Mouse (Mus musculus): Measurements from ENCODE around the gene Slc18a2. TPM values are rescaled to one million over a fixed set of nuclear protein-coding genes. Genes with fewer than 3 reads are reported as not detected.
A peak's percentile ranks its signal among the peaks of the same experiment; 100 is the strongest.

Slc18a2 gene
- polyA plus RNA-seq, 1 experiment from 2014 or later: 18.5 TPM

- Histone ChIP-seq H3K9ac (no peak overlapping the region), H3K4me3 (no peak overlapping the region), H3K36me3 (no peaks in the 10 kb centered on the region), H3K4me1 (replicated peaks) (no peaks in the 10 kb centered on the region), H3K27ac (replicated peaks) (no peak overlapping the region), H3K4me2 (no peak overlapping the region), H3K9me3 (no peaks in the 10 kb centered on the region), H3K27me3 (no peaks in the 10 kb centered on the region)
- ATAC-seq (ENCODE audit: low FRiP score, low read depth): no peak
- WGBS: 80% methylated on average over 4 of the region's 4 CpGs
These were observed 12.6 kb upstream of the Slc18a2 start for GRCm38 (mm10) chr19:59248144-59248543.

- no peak overlapping the region for H3K27ac ChIP-seq (replicated peaks)
These were observed 12.0 kb upstream of the Slc18a2 start for GRCm38 (mm10) chr19:59248553-59249286.

GRCm38 (mm10) chr19:59252651-59253050 lies 8.0 kb upstream of the Slc18a2 start:
- Histone ChIP-seq H3K36me3 (no peaks in the 10 kb centered on the region), H3K9me3 (no peaks in the 10 kb centered on the region), H3K4me1 (replicated peaks) (no peaks in the 10 kb centered on the region), H3K9ac (no peak overlapping the region), H3K4me2 (no peak overlapping the region), H3K4me3 (no peak overlapping the region), H3K27me3 (no peaks in the 10 kb centered on the region), H3K27ac (replicated peaks) (no peak overlapping the region)
- WGBS: 64% methylated on average over 2 of the region's 2 CpGs
- no peak for ATAC-seq (ENCODE audit: low FRiP score, low read depth)

More at GRCm38 (mm10) chr19:59248553-59249286, 12.0 kb upstream of the Slc18a2 start:
- Histone ChIP-seq H3K27me3 (no peaks in the 10 kb centered on the region), H3K36me3 (no peaks in the 10 kb centered on the region), H3K4me1 (replicated peaks) (no peaks in the 10 kb centered on the region), H3K4me3 (no peak overlapping the region), H3K9ac (no peak overlapping the region), H3K9me3 (no peaks in the 10 kb centered on the region), H3K4me2 (no peak overlapping the region)
- no peak for ATAC-seq (ENCODE audit: low FRiP score, low read depth)
- WGBS: 80% methylated on average over 11 of the region's 11 CpGs

- H3K4me3 ChIP-seq: no peak overlapping the region
- H3K4me1 ChIP-seq (replicated peaks): peaks cover 16% of the 10 kb centered on the region
- H3K9ac ChIP-seq: no peak overlapping the region
- no peak overlapping the region for H3K27ac ChIP-seq (replicated peaks)
- 35% methylated on average over 5 of the region's 5 CpGs for WGBS
- 0 out of 2 replicates have a peak, but pooled peaks cover 6% of the 10 kb centered on the region for H3K27me3 ChIP-seq
- H3K36me3 ChIP-seq: no peaks in the 10 kb centered on the region
- H3K9me3 ChIP-seq: no peaks in the 10 kb centered on the region
- no peak for ATAC-seq (ENCODE audit: low FRiP score, low read depth)
- H3K4me2 ChIP-seq: no peak overlapping the region
These were observed 1.1 kb upstream of the Slc18a2 start for GRCm38 (mm10) chr19:59259633-59260032.

- Histone ChIP-seq H3K4me3 (peak overlapping the region; percentile 37; the same call in 1 of the 2 replicates), H3K4me2 (peak overlapping the region; percentile 80; the same call in 1 of the 2 replicates), H3K9me3 (no peaks in the 10 kb centered on the region), H3K27me3 (0 out of 2 replicates have a peak, but pooled peaks cover 6% of the 10 kb centered on the region), H3K9ac (no peak overlapping the region), H3K36me3 (no peaks in the 10 kb centered on the region), H3K4me1 (replicated peaks) (peaks cover 20% of the 10 kb centered on the region), H3K27ac (replicated peaks) (no peak overlapping the region)
- 48% methylated on average over 7 of the region's 7 CpGs for WGBS
- ATAC-seq (ENCODE audit: low FRiP score, low read depth): no peak
These were observed 908 bp downstream of the Slc18a2 start for GRCm38 (mm10) chr19:59261604-59262003.

- no peak overlapping the region for H3K4me3 ChIP-seq
- WGBS: 87% methylated on average over 9 of the region's 9 CpGs
- H3K9me3 ChIP-seq: no peaks in the 10 kb centered on the region
- 0 out of 2 replicates have a peak, but pooled peaks cover 6% of the 10 kb centered on the region for H3K27me3 ChIP-seq
- H3K27ac ChIP-seq (replicated peaks): no peak overlapping the region
- peaks cover 29% of the 10 kb centered on the region for H3K4me1 ChIP-seq (replicated peaks)
- no peak overlapping the region for H3K4me2 ChIP-seq
- no peak for ATAC-seq (ENCODE audit: low FRiP score, low read depth)
- H3K9ac ChIP-seq: no peak overlapping the region
- no peaks in the 10 kb centered on the region for H3K36me3 ChIP-seq
These were observed 2.5 kb downstream of the Slc18a2 start for GRCm38 (mm10) chr19:59263171-59263570.

GRCm38 (mm10) chr19:59264838-59265532 lies 4.3 kb downstream of the Slc18a2 start:
- Histone ChIP-seq H3K4me1 (replicated peaks) (peaks cover 29% of the 10 kb centered on the region), H3K9me3 (no peaks in the 10 kb centered on the region), H3K36me3 (no peaks in the 10 kb centered on the region), H3K4me2 (no peak overlapping the region), H3K9ac (no peak overlapping the region), H3K27me3 (0 out of 2 replicates have a peak, but pooled peaks cover 6% of the 10 kb centered on the region), H3K4me3 (no peak overlapping the region), H3K27ac (replicated peaks) (no peak overlapping the region)
- no peak for ATAC-seq (ENCODE audit: low FRiP score, low read depth)
- 54% methylated on average over 9 of the region's 9 CpGs for WGBS

GRCm38 (mm10) chr19:59265907-59266306 lies 5.2 kb downstream of the Slc18a2 start:
- WGBS: 54% methylated on average over 6 of the region's 6 CpGs
- ATAC-seq (ENCODE audit: low FRiP score, low read depth): no peak

GRCm38 (mm10) chr19:59267417-59267963 lies 6.8 kb downstream of the Slc18a2 start:
- peaks cover 18% of the 10 kb centered on the region for H3K4me1 ChIP-seq (replicated peaks)
- H3K9ac ChIP-seq: no peak overlapping the region
- WGBS: 6% methylated on average over 5 of the region's 5 CpGs
- H3K27me3 ChIP-seq: no peaks in the 10 kb centered on the region
- H3K4me2 ChIP-seq: 0 out of 2 replicates have a peak overlapping the region, but pooled peaks have one; percentile 5
- H3K36me3 ChIP-seq: no peaks in the 10 kb centered on the region
- no peak overlapping the region for H3K4me3 ChIP-seq
- H3K27ac ChIP-seq (replicated peaks): no peak overlapping the region; the same call in 1 of the 2 replicates
- no peak; the same call in 1 of the 2 replicates for ATAC-seq (ENCODE audit: low FRiP score, low read depth)
- no peaks in the 10 kb centered on the region for H3K9me3 ChIP-seq

More at GRCm38 (mm10) chr19:59265907-59266306, 5.2 kb downstream of the Slc18a2 start:
- Histone ChIP-seq H3K4me2 (no peak overlapping the region), H3K27ac (replicated peaks) (no peak overlapping the region), H3K27me3 (0 out of 2 replicates have a peak, but pooled peaks cover 6% of the 10 kb centered on the region), H3K36me3 (no peaks in the 10 kb centered on the region), H3K9ac (no peak overlapping the region), H3K4me3 (no peak overlapping the region), H3K9me3 (no peaks in the 10 kb centered on the region), H3K4me1 (replicated peaks) (peaks cover 23% of the 10 kb centered on the region)

- Histone ChIP-seq H3K4me2 (no peak overlapping the region), H3K27ac (replicated peaks) (no peak overlapping the region), H3K4me3 (no peak overlapping the region), H3K27me3 (no peaks in the 10 kb centered on the region), H3K9me3 (no peaks in the 10 kb centered on the region), H3K9ac (no peak overlapping the region), H3K36me3 (no peaks in the 10 kb centered on the region), H3K4me1 (replicated peaks) (peaks cover 4% of the 10 kb centered on the region; the same call in 1 of the 2 replicates)
- 85% methylated on average over 7 of the region's 7 CpGs for WGBS
- no peak for ATAC-seq (ENCODE audit: low FRiP score, low read depth)
These were observed 12.5 kb downstream of the Slc18a2 start for GRCm38 (mm10) chr19:59273190-59273589.

GRCm38 (mm10) chr19:59276354-59276753 lies 15.7 kb downstream of the Slc18a2 start:
- no peaks in the 10 kb centered on the region for H3K27me3 ChIP-seq
- H3K9ac ChIP-seq: no peak overlapping the region
- no peak overlapping the region for H3K27ac ChIP-seq (replicated peaks)
- WGBS: 65% methylated on average over 7 of the region's 7 CpGs
- no peak overlapping the region for H3K4me2 ChIP-seq
- no peak for ATAC-seq (ENCODE audit: low FRiP score, low read depth)
- no peaks in the 10 kb centered on the region; the same call in 1 of the 2 replicates for H3K4me1 ChIP-seq (replicated peaks)
- H3K36me3 ChIP-seq: no peaks in the 10 kb centered on the region
- no peak overlapping the region for H3K4me3 ChIP-seq
- no peaks in the 10 kb centered on the region for H3K9me3 ChIP-seq

- H3K27ac ChIP-seq (replicated peaks): no peak overlapping the region
- H3K4me1 ChIP-seq (replicated peaks): no peaks in the 10 kb centered on the region; the same call in 1 of the 2 replicates
- H3K4me2 ChIP-seq: no peak overlapping the region
- H3K36me3 ChIP-seq: no peaks in the 10 kb centered on the region
- H3K27me3 ChIP-seq: no peaks in the 10 kb centered on the region
- H3K9me3 ChIP-seq: no peaks in the 10 kb centered on the region
- no peak overlapping the region for H3K4me3 ChIP-seq
- no peak overlapping the region for H3K9ac ChIP-seq
- no peak for ATAC-seq (ENCODE audit: low FRiP score, low read depth)
These were observed 20.1 kb downstream of the Slc18a2 start for GRCm38 (mm10) chr19:59280841-59281240.

Measured in hindbrain, embryonic 15.5 days (tissue).